Mouse (Mus musculus) T-helper 2 cell (primary cell): ENCODE results near the gene Sdr42e1.

Source experiments
- in situ Hi-C: fragments of 300-600 bp; cut with MboI, MseI; formaldehyde crosslinking; loops from one replicate; pipeline ENCODE4 v1.15.1; 2025; ENCODE audit warnings: high pct_unique_total_duplicates

The Sdr42e1 gene

DNA sequence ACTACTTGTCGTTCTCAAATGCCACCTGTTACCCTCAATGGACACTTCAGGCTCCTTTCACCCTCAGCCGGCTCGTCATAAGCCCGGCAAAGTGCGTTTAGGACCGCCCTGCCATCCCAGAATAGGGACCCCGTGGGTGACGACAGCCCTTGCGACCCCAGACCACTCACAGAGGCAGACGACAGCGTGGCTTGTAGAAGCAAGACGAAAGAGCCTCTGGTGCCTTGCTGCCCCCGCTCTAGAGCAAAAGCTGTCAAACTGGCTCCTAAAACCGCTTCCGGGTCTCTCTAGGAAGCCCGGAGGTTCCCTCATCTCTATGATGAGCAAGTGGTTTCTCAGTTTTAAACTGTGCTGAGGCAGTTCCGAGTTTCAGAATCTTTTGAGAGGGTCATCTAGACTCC lies at the start of gene Sdr42e1:
Gene Sdr42e1, minus strand, starts transcription at position 260 of the 401 bp plus-strand sequence.
- in situ Hi-C loops: no loop called here

DNA sequence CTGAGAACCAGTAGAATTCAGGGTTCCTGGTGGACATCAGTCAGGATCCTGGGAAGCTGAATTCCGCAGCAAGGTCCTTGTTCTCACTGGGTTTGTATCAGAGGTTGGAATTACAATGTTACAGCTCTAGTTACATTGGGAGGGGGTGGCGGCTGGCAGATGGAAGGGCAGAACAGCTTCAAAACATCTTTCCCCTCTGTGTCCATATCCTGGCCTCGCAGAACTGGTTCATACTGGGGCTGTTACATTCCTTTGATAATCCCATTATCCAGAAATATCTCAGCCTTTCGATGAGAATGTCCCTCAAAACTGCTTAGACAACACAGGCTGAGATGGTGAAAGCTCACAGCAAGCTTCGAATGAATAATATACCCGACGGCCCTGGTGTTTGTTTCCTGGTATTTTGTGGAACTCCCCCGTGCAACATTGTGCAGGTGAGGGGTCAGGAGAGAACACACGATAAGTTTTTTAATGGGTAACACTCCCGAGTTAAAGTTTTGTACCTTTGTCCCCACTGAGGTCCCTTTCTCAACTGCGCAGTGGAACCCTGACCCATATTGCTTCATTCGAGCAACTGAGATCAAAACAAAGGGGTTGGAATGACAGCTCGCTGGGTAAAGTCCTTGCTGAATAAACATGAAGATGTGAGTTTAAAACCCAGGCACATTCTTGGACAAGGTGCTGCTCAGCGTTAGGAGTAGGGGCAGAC lies 44.8 kb upstream of the Sdr42e1 start:
- in situ Hi-C loops: no loop called here

DNA sequence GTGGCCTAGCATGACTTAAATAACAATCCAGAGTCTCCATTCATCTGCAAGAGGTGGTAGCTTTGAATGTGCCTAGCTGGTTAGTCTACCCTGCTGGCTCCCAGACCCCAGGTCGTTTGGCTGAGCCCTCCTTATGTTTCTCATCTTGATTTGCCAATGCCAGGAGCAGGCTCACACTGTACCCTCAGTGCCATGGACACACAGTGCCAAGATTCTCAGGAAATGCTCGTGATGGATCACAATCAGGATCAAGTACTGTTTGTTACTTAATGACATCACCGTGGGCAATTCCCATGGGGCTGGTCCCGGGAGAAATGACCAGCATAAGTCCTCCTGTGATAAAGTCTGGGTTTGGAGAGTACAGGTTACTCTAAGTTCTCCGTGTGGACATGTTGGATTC lies 42.4 kb upstream of the Sdr42e1 start:
- in situ Hi-C loops: no loop called here

DNA sequence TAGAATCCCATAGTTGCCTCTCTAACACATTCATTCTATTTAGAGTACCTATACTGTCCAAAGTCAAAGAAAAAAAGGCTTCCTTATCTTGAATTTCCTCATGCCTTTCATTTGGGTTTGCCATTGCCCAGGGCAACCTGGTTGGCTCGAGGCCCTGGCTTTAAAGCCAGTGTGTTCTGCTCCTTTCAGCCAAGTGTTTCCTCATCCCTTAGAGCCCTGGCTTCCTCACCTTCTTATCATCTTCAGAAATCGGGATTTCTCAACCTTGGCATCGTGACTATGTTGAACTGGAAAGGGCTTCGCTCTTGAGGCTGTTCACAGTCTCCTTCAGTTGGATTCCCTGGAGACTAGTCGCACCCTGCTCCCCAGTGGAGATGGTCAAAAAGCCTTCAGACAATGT lies 41.1 kb upstream of the Sdr42e1 start:
- in situ Hi-C loops: no loop called here

DNA sequence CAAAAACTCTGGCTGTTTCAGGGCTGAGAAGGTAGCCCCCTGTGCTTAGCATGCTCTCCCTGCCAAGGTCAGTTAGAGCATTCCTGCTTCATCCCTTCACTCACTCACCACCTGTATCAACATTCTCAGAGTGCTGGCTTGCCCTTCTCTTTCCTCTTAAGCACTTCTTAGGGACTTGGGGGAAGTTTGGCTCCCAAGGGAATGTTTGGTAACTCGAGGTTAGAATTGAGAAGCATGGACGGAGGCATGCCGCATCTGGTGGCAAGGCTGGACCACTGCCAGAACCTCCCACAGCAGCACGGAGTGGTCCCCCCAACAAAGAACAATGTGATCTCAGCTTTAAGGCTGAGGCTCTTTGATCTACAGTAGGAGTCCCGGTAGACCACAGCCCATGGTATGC lies 38.7 kb upstream of the Sdr42e1 start:
- in situ Hi-C loops: no loop called here

DNA sequence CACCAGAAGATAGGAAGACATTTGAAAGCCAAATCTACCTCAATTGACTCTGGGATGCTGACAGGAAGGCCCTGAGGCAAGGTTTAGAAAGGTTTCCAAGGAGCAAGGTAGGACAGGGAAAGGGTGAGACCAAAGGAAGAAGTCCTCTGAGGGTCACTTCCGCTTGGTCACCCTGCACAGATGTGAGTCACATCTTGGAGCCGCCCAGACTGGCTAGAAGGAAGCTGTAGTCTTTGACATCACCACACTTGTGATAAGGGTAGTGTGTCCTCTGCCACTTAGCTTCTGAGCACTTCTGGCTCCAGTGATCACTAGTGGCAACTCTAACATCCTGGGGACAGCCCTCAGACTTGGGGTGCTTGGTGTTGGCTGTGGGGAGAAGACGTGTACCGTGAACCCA lies 32.7 kb upstream of the Sdr42e1 start:
- in situ Hi-C loops: no loop called here

DNA sequence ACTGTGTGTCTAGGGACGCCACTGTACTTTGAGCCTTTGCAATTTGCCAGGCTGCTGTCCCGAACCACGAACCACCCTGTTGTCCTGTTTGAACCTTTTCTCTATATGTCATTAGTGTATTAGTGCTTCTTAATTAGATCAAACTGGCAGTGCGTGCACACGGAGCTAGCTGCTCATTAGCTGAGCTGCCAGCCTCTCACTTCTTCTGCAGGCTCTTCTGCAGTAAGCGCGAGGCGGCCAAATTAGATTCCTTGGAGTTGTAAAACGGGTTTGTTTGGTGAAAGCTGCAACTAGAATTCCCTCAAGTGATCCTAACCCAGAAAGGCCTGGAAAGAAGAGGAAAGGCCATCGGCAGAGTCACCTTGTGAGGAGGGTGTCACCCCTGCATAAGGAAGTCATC lies 29.2 kb upstream of the Sdr42e1 start:
- in situ Hi-C loops: no loop called here

DNA sequence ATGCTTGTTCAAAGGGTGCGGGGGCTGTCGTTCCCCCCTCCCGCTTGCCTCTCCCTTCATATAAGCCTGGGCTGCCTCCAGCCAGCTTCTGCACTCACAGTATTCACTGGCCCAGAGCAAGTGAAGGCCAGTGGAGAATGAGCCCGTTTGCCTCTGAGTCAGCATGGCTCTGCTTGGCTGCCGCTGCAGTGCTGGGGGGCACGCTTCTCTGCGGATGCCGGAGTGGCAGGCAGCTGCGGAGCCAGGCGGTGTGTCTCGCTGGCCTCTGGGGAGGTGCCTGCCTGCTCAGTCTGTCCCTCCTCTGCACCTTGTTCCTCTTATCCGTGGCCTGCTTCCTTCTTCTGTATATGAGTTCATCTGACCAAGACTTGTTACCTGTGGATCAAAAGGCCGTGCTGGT lies 28.4 kb upstream of the Sdr42e1 start, which contains the start of gene Hsd17b2:
Gene Hsd17b2, plus strand, starts transcription at position 46 of the 400 bp plus-strand sequence.
- in situ Hi-C loops: no loop called here

DNA sequence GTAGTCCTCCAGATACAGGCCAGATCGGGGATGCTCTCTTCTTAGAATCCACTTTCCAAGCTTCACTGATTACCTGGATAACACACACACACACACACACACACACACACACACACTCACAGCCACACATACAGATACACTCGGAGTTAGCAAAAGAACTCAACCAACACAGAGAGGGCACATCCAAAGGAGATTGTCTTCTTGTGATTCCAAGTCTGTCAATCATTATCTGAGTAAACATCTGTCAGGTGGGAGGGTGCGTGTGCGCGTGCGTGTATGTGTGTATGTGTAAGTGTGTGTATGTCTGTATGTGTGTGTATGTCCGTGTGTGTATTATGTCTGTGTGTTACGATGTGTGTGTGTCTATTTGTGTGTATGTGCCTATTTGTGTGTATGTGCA lies 27.8 kb upstream of the Sdr42e1 start:
- in situ Hi-C loops: no loop called here

DNA sequence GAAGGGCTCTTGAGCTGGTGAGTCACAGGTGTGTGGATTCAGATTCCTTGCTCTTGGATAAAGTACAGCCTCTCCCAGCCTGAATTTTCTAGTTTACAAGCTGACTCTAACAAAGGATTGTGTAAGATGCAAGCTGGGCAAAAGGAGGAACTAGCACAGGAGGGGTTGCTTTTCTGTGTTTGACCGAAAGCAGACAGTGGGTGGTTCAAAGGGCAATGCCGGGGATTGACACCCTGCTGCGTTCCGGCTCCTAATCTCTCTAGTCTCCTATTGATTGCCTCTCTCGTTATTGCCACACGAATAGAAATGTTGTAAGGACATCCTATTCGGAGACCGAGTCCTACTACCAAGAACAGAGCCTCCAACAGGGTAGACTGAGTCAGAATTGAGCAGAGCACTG lies 27.2 kb upstream of the Sdr42e1 start:
- in situ Hi-C loops: no loop called here

DNA sequence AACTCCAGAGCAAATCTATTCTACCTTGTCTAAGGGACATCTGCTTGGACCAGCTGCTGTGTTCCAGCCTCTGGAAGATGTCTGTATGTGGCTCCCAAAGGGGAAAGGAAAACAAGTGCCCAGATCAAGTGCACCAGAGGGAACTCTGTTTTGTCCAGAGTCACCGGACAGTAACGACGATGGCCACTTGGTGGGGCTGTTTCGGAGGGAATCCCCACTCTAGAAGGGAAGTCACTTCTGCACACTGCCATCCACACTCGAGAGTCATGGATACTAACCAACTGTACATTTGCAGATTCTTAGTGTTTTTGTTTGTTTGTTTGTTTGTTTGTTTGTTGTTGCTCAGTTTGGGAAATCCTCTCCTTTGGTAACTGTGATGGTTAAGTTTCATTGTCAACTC lies 23.8 kb upstream of the Sdr42e1 start:
- in situ Hi-C loops: no loop called here

DNA sequence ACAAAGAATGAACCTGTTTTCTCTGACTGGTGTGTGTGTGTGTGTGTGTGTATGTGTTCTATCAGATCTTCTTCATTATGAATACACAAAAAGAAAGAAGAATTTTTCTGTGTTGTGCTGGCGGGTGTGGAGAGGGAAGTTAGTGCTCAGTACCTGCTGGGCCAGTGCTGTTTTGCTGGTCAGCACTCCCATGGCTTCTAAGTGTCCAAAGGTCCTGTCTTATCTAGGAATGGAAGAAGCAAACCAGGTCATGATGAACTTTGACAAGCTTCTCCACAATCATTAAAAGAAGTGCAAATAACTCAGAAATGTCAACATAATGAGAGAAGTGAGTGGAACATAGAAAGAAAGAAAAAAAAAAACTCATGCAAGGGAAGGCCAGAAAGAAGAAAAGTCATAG lies 22.1 kb upstream of the Sdr42e1 start:
- in situ Hi-C loops: no loop called here

DNA sequence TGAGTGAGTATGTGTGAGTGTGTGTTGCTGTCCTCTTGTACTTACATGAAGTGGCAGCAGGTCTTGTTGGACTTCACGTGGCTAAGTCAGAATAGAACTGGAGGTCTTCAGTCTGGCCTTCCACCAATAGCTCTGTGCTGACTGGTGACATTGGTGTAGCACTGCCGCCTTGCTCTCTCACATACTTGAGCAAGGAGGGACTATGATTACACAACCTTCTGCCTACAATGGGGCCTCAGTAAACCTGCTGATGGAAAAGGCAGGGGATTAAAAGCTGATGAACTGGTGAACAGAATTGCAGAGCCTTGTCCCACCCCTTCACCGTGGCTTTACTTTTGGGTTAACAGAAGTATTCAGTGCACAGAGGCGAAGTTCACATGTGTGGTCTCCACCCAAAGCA lies 18.6 kb upstream of the Sdr42e1 start:
- in situ Hi-C loops: no loop called here

DNA sequence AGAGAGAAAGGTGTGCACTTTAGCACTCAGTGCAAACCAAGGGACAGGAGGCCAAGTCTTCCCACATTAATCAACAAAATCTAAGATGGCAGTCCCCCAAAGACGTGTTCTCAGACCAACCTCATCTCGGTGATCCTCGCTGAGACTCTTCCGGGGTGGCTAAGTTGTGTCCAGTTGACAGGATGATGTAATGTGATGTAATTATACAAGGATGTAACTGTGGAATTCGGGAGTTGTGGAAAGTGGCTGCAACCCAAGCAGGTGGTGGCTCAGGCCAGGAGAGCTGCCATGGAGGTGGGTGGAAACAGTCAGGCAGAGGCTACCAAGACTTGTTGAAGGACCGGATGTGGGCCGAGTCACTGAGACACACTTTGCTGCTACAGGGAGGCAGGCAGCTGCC lies 14.4 kb upstream of the Sdr42e1 start:
- in situ Hi-C loops: no loop called here

DNA sequence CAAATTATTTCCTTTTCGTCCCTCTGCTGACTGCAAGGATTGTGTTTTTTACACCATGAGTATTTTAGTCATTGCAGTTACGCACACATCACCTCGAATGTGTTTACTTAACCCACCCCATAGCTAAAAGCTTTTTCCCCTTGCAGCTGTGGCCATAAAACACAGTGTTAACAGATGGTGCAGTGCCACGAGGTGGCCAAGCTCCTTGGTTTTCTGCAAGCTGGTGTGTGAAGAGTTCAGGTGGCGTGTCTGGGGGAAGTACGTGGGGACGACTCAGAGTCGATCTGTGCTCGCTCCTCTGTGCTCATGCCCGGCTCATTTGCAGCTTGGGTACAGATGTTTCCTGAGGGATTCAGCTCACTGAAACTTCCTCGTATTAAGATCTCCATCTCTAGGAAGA lies 11.0 kb upstream of the Sdr42e1 start:
- in situ Hi-C loops: no loop called here

DNA sequence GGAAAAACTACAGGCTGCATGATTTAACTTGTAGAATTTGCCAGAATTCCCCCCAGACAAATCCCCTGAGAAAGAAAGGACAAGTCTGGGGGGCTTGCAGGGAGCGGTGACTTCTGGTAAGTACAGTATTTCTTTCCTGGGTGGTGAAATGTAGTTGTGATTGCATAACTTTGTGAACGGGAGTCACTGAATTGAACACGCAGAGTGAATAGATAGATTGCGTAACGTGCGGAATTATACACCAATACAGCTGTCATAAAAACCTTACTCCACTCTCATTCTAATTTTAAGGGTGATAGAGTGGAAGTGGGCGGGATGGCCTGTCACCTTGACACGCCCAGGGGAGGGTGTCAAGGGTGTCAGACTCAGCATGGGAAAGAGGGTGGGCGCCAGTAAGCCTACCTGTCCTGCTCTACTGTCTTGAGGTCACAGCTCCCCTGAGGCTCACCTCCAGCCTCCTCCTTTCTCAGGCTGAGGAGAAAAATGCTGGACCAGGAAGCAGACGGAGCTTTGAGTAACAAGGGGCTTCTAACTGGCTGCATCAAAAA lies 10.5 kb upstream of the Sdr42e1 start:
- in situ Hi-C loops: no loop called here

DNA sequence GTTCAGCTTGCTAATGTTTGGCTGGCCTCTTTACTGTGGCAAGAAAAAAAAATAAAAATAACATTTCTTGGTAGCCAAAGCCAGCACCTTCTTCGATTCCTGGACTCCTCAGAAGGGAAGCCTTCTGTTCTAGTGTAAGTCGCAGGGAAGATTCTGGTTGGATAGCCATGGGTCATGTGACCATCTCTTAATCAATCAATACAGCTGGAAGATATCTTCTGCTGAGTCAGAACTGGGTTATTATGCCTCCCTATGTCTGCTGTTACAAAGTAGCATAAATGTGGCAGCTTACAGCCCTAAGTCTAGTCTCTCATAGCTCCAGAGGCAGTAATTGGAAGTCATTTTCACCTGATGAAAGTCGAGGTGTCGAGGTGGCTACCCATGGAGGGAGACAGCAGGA lies 5.2 kb upstream of the Sdr42e1 start:
- in situ Hi-C loops: no loop called here

DNA sequence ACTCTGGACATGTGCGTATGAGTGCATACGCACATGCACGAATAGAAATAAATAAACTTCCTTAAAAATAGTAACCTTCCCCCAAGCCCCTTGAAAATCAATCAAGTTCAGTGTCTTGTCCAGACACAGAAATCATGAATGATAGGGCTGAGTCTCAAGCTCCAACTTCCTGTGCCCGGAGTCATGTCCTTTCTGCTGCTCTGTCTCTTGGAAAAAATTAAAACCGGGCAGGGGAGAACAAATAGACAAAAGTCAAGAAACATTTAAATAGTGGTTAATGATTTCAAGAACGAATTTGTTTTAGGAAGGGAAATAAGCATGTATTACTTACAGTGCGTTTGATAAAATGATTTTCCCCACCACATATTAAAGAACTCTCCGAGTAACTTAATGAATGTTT lies 3.5 kb upstream of the Sdr42e1 start:
- in situ Hi-C loops: no loop called here

DNA sequence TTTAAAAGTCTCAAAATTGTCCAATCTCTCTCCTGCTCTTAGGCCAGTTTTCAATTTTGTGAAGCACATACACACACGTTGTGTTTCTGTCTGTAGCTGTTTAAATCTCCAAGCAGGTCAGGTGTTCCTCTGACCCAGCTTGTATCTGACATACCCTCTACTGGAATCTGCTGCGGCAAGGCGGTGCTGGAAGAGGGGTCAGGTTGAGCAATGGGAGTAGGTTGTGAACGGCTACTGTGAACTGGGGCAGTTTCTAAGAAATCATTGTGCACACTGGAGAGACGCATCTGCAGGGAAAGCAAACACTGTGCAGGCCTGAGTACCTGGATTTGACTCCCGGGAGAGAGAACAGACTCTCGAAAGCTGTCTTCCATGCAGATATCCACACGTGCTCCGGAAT lies 3.0 kb upstream of the Sdr42e1 start:
- in situ Hi-C loops: no loop called here

DNA sequence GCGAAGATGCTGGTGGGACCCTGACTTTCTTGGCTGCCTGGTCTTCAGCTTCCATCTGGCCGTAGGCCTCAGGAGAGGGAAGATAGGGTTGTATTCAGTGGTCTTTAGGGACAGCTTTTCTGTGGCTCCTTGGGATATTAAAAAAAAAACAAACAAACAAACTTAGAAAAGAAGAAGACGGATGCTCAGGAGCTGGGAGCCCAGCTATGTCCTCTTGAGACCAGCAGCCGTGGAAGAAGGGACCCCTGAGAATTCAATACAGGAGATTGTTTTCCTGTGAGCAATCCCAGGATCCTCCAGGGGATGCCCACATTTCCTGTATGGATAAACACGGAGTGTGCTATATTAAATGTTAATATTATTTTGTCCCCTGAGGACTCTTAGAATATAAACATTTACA lies 1.7 kb upstream of the Sdr42e1 start:
- in situ Hi-C loops: no loop called here

DNA sequence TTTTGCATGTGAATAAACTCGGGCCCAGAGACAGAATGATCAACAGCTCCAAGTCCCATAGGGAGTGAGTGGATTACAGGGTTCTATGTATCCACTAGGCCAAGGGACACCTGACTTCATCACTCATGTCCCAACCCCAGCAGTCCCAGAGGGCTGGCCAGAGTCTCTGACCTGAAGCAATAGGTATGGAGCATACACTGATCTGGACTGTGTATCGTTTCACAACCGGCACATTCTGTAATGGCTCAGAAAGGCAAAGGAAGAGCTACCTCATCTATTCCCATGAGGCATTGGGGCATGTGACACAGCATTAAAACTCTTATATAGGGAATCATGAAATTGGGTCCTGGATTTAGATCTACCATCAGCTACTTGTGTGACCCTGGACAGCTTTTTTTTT lies 931 bp downstream of the Sdr42e1 start:
- in situ Hi-C loops: no loop called here

DNA sequence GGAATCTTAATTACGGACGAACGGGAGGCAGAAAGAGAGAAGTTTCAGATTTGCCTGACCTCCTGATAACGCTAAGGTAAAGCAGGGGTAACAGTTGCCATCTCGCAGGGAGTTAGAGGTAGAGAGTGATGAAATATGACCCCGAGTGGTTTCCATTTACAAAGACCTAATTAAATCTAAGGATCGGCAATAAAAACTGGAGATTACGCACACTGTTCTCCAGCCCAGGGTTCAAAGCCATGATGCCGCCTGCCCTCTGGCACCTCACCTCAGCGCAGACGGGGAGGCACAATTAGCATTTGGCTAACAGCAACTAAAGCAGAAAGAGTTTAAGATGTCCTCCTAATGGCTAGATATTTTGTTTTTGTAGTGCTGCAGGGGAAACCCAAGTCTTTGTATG lies 3.0 kb downstream of the Sdr42e1 start:
- in situ Hi-C loops: no loop called here

DNA sequence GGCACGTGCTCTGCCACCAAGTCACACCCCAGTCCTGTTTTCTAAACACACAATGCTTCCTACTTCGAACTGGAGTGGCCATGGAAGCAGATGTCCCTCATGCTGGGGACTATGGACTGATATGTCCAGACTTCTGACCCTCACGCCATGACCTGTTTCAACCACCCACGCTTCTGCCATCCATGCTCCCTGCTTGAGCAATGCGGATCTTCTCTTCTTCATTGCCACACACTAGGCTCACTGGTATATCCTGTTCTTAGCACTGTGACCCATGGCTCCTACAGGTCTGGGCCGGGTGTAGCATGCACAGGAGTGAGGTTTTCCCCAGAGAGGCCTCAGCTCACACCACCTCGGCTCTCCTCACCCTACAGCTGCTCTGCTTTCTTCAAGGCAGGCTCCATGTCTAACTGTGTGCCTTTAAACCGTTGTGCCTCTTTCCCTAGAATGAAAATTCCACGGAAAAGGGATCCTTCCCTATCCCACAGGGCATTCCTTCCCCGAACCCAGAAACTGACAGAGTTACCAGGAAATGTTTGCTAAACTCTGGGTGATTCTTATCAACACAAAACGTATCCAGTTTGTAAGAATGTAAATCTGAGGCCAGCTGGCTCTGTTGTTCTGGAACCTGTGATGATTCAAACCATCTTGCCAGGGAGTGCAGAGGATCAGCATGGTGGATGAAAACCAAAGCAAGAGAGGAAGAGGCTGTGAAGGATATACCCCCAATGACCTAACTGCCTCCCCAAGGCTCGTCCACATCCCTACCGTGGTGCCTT lies 6.0 kb downstream of the Sdr42e1 start:
- in situ Hi-C loops: no loop called here
